Mouse (Mus musculus) embryonic fibroblast, embryonic 13.5 days (primary cell): ENCODE results near the gene Rab4a.

Experiments used
- CTCF ChIP-seq: IDR thresholded peaks from 2 replicates; pipeline ENCODE4 v1.5.1; 2011; ENCODE audit warnings: mild to moderate bottlenecking, control low read depth, low read length, moderate library complexity, borderline replicate concordance; ENCODE audit not compliant: insufficient read depth
- POLR2A ChIP-seq: IDR thresholded peaks from 2 replicates; pipeline ENCODE4 v1.6.1; 2011; ENCODE audit warnings: low read depth, mild to moderate bottlenecking, control low read depth, low read length, moderate library complexity

DNA sequence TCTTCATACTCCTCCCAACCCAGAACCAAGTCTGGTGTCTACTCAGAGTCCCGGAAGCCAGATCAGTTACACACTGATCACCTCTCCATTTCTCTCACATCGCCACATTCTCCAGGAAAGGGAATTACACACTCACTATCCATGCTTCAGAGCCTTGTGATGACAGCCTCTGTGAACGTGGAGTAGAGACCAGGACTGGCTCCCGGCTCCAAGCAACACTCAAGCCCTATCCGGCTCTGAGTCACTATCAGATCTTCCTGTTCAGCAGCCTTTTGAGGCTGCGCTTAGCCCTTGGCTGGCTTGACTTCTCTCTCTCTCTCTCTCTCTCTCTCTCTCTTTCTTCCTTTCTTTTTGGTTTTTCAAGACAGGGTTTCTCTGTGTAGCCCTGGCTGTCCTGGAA is 67.6 kb downstream of the Rab4a start:
- no peak for TF ChIP-seq CTCF
- no peak for TF ChIP-seq POLR2A
